Mouse (Mus musculus) brain, embryonic 14.5 days (tissue): ENCODE measurements around the gene Pdzd2.

ENCODE experiments used
- CTCF ChIP-seq: fragments of 200-500 bp; IDR thresholded peaks from 2 replicates; pipeline ENCODE4 v1.5.1; 2012; ENCODE audit warnings: inconsistent platforms, mild to moderate bottlenecking, moderate library complexity, borderline replicate concordance; ENCODE audit not compliant: insufficient read depth, insufficient read length; ENCODE audit errors: extremely low read depth
- POLR2A ChIP-seq: fragments of 200-500 bp; IDR thresholded peaks from 2 replicates; pipeline ENCODE4 v1.6.1; 2012; ENCODE audit warnings: mild to moderate bottlenecking, inconsistent platforms, borderline replicate concordance; ENCODE audit not compliant: poor library complexity, insufficient read depth, insufficient read length, severe bottlenecking; ENCODE audit errors: extremely low read depth

- TF ChIP-seq POLR2A (no peak), CTCF (no peak)
Observed at GRCm38 (mm10) chr15:12522810-12523209, 216.9 kb downstream of the Pdzd2 start.
